Mouse (Mus musculus) C2C12 (cell line): ENCODE measurements at regions not wholly inside any gene's neighbourhood (a gene's known extent, or its start where the extent isn't known, plus 50 kb on each side); places are given as distances from the start of the nearest gene placed in this dataset.

ENCODE experiments used
- H3K27me3 ChIP-seq: one replicate; pipeline ENCODE4 v1.6.1; 2011; ENCODE audit not compliant: control insufficient read depth, insufficient read depth, insufficient read length
- H3K36me3 ChIP-seq: one replicate; pipeline ENCODE4 v1.6.1; 2011; ENCODE audit not compliant: control insufficient read depth, insufficient read depth
- H3K4me3 ChIP-seq: one replicate; pipeline ENCODE4 v1.5.1; 2011; ENCODE audit warnings: mild to moderate bottlenecking, control low read depth; ENCODE audit not compliant: poor library complexity, insufficient read depth, severe bottlenecking
- H3K79me2 ChIP-seq: one replicate; pipeline ENCODE4 v1.6.1; 2011; ENCODE audit not compliant: control insufficient read depth, insufficient read depth
- H3K79me3 ChIP-seq: one replicate; pipeline ENCODE4 v1.6.1; 2011; ENCODE audit warnings: low read depth, control low read depth
- H3ac ChIP-seq: one replicate; pipeline ENCODE3; 2011; ENCODE audit warnings: low read depth; ENCODE audit not compliant: control insufficient read depth, insufficient read length
- CEBPB ChIP-seq: IDR thresholded peaks from one replicate; pipeline ENCODE4 v1.6.1; 2011; ENCODE audit warnings: low read depth, mild to moderate bottlenecking, control low read depth, moderate library complexity
- CTCF ChIP-seq: IDR thresholded peaks from one replicate; pipeline ENCODE4 v1.5.1; 2011; ENCODE audit not compliant: control insufficient read depth, insufficient read depth, insufficient read length
- FOSL1 ChIP-seq: IDR thresholded peaks from one replicate; pipeline ENCODE4 v1.8.0; 2011; ENCODE audit warnings: mild to moderate bottlenecking, low read length; ENCODE audit not compliant: poor library complexity, insufficient read depth, severe bottlenecking
- MAX ChIP-seq: IDR thresholded peaks from one replicate; pipeline ENCODE4 v1.6.1; 2011; ENCODE audit warnings: mild to moderate bottlenecking, control low read depth
- MYOD1 ChIP-seq: IDR thresholded peaks from one replicate; pipeline ENCODE4 v1.6.1; 2011; ENCODE audit warnings: low read depth; ENCODE audit not compliant: control insufficient read depth, insufficient read length
- MYOG ChIP-seq: IDR thresholded peaks from one replicate; pipeline ENCODE4 v1.6.1; 2011; ENCODE audit not compliant: control insufficient read depth, insufficient read length; ENCODE audit errors: extremely low read depth
- USF1 ChIP-seq: IDR thresholded peaks from one replicate; pipeline ENCODE4 v1.6.1; 2011; ENCODE audit warnings: low read depth, mild to moderate bottlenecking, control low read depth, moderate library complexity

DNA sequence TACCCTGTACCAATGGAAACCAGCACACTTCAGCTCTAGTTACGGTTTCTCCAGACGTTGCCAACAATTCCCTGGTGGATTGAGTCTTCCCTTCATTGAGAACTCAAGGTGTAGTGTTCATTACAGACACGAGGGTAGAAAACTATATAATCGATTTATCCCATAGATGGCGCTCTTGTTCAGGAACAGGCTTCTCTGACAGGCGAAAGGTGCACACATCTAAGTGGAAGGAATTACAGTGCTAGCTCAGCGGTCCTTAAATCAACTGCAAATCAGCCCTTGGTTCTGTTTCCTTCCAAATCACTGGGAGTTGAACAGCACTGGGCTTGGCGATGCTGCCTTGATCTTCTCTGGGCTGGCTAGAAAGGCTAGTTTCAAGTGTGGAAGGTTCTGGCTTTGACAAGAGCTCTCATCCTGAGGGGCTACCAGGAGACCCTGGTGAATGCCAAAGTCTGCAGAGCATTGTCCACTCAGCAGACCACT, 161.1 kb downstream of the March11 start:
- H3K4me3 ChIP-seq, result no peak overlapping the region
- no peak for TF ChIP-seq FOSL1
- TF ChIP-seq CTCF, result peak; percentile 23
- no peaks in the 10 kb centered on the region for H3K79me3 ChIP-seq
- H3K79me2 ChIP-seq, result no peaks in the 10 kb centered on the region
- no peaks in the 10 kb centered on the region for H3K36me3 ChIP-seq
- no peaks in the 10 kb centered on the region for H3K27me3 ChIP-seq
- no peak overlapping the region for H3ac ChIP-seq

DNA sequence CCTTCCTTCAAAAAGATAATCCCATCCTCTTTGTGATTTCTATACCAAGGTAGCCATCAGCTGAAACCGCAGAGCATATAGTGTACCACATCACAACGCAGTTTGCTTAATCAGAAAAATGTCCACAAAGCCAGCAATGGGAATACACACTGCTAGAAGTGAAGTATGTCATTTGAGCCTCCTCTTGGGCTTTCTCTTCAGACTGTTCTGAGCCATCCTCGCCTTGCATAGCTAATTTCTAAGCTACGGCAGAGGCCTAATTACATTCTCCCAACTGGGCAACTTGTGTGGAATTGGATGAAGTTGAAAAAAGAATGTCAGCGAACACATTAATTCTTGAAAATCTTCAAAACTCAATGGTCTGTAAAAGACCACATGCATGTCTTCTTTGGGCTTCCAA, 178.5 kb downstream of the March11 start:
- Histone ChIP-seq H3K27me3 (no peaks in the 10 kb centered on the region), H3K36me3 (no peaks in the 10 kb centered on the region), H3K4me3 (no peak overlapping the region), H3ac (no peak overlapping the region), H3K79me2 (no peaks in the 10 kb centered on the region), H3K79me3 (no peaks in the 10 kb centered on the region)
- TF ChIP-seq MYOG (no peak), FOSL1 (no peak), CEBPB (no peak), MAX (no peak), CTCF (no peak), MYOD1 (no peak), USF1 (no peak)
